10 mouse cellular contexts compared by ENCODE assay signal in the genomic region with DNA sequence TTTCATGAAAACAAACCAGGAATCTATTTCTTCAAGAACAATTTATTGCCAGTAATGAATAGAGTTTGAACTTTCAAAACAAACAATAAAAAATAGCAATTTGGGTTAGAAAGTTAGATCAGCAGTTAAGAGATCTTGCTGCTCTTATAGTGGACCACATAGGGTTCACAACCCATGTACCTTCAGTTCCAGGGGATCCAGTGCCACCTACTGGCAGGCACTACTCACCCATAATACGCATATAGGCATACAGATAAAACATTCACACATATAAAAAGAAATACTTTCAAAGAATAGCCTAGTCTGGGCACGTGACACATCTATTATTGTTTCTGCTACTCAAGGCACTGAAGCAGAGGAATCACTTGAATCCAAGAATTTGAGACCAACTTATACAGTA. TPM values are rescaled to one million over a fixed set of nuclear protein-coding genes. Genes with fewer than 3 reads are reported as not detected.
DNase-seq lines count a peak whose midpoint lies in the region; ATAC-seq and TF ChIP-seq lines count a peak whose summit lies in the region.
"Had no signal": no experiment of that assay in that cellular context is flagged by ENCODE, and none has a peak within 500 bp of the region (broad histone marks: within the 10 kb centered on the region; RNA-seq: fewer than 3 reads in every experiment).

No protein-coding gene starts in this region.

- WGBS in heart, postnatal 0 days, result 81% methylated on average over 2 of the region's 2 CpGs
- WGBS in embryonic facial prominence, embryonic 10.5 days, result 90% methylated on average over 2 of the region's 2 CpGs
- WGBS in liver, embryonic 14.5 days (ENCODE audit: insufficient replicate concordance), result 59% methylated on average over 2 of the region's 2 CpGs
- 87% methylated on average over 2 of the region's 2 CpGs for WGBS in midbrain, embryonic 16.5 days

- no peaks in the 10 kb centered on the region for H3K27me3 ChIP-seq in heart, postnatal 0 days (ENCODE audit: control insufficient read depth, insufficient read depth, low read length)
- no peaks in the 10 kb centered on the region for H3K27me3 ChIP-seq in MEL (ENCODE audit: control insufficient read depth in 1 of 2, insufficient read depth in 2 of 2, low read length in 2 of 2)
- no peaks in the 10 kb centered on the region for H3K27me3 ChIP-seq in embryonic facial prominence, embryonic 10.5 days (replicated peaks; ENCODE audit: low read depth, poor library complexity, severe bottlenecking)
- no peaks in the 10 kb centered on the region for H3K27me3 ChIP-seq in liver, embryonic 14.5 days (ENCODE audit: control insufficient read depth, insufficient read depth, low read length)
- H3K27me3 ChIP-seq in splenic B cell, adult 2 months (ENCODE audit: control insufficient read depth, insufficient read depth, low read length, poor library complexity, severe bottlenecking), result no peaks in the 10 kb centered on the region
- no peaks in the 10 kb centered on the region for H3K27me3 ChIP-seq in midbrain, embryonic 16.5 days (ENCODE audit: control insufficient read depth, insufficient read depth, low read depth, low read length)
- H3K27me3 ChIP-seq: embryonic facial prominence, embryonic 12.5 days; liver, embryonic 13.5 days had no signal

- no peak overlapping the region for H3K27ac ChIP-seq in heart, postnatal 0 days (ENCODE audit: low read depth)
- H3K27ac ChIP-seq in MEL (ENCODE audit: control insufficient read depth, low read depth, low read length), result peak overlapping the region; percentile 70; the same call in 1 of the 2 replicates
- no peak overlapping the region for H3K27ac ChIP-seq in embryonic facial prominence, embryonic 10.5 days (replicated peaks)
- no peak overlapping the region for H3K27ac ChIP-seq in liver, embryonic 14.5 days
- H3K27ac ChIP-seq in midbrain, embryonic 16.5 days (ENCODE audit: low read length), result no peak overlapping the region
- H3K27ac ChIP-seq: embryonic facial prominence, embryonic 12.5 days; liver, embryonic 13.5 days had no signal

- DNase-seq in heart, postnatal 0 days (ENCODE audit: low spot score), result peak; percentile 30
- no peak for DNase-seq in heart, adult 11 months
- DNase-seq in 3T3-L1 (ENCODE audit: low read depth, low spot score) (peak; percentile 72), MEL (ENCODE audit: low read depth, low spot score) (peak; percentile 73)
- DNase-seq in embryonic facial prominence, embryonic 10.5 days (ENCODE audit: low spot score), result peak; percentile 24
- peak in 1 of 3 experiments; percentile 11 for DNase-seq in liver, embryonic 14.5 days (ENCODE audit: low read depth in 3 of 3, low spot score in 3 of 3)
- peak; percentile 74 for DNase-seq in splenic B cell, adult 2 months (ENCODE audit: low read depth, low spot score)
- DNase-seq: liver, embryonic 13.5 days had no signal

- no peaks in the 10 kb centered on the region for H3K79me2 ChIP-seq in MEL (ENCODE audit: control insufficient read depth, insufficient read depth, low read length, poor library complexity)

- no peaks in the 10 kb centered on the region for H3K9me3 ChIP-seq in heart, postnatal 0 days (replicated peaks; ENCODE audit: control insufficient read depth, low read length)
- H3K9me3 ChIP-seq in MEL (replicated peaks; ENCODE audit: insufficient read depth, low read length), result no peaks in the 10 kb centered on the region
- no peaks in the 10 kb centered on the region for H3K9me3 ChIP-seq in embryonic facial prominence, embryonic 10.5 days
- no peaks in the 10 kb centered on the region for H3K9me3 ChIP-seq in liver, embryonic 14.5 days (ENCODE audit: control insufficient read depth, low read length)
- H3K9me3 ChIP-seq in midbrain, embryonic 16.5 days (replicated peaks; ENCODE audit: control insufficient read depth, low read length, poor library complexity, severe bottlenecking), result no peaks in the 10 kb centered on the region
- H3K9me3 ChIP-seq: embryonic facial prominence, embryonic 12.5 days; liver, embryonic 13.5 days had no signal

- H3K4me1 ChIP-seq in heart, postnatal 0 days (ENCODE audit: control insufficient read depth, insufficient read depth), result no peaks in the 10 kb centered on the region
- peaks cover 10 to 13% of the 10 kb centered on the region in 2 experiments for H3K4me1 ChIP-seq in MEL (ENCODE audit: control insufficient read depth in 1 of 2, insufficient read depth in 2 of 2, low read length in 2 of 2)
- no peaks in the 10 kb centered on the region for H3K4me1 ChIP-seq in embryonic facial prominence, embryonic 10.5 days
- no peaks in the 10 kb centered on the region for H3K4me1 ChIP-seq in liver, embryonic 14.5 days (replicated peaks; ENCODE audit: control insufficient read depth in 2 of 2, insufficient read depth in 2 of 2, low read length in 1 of 2)
- H3K4me1 ChIP-seq in midbrain, embryonic 16.5 days (ENCODE audit: control insufficient read depth, insufficient read depth, low read length), result no peaks in the 10 kb centered on the region
- H3K4me1 ChIP-seq: embryonic facial prominence, embryonic 12.5 days; liver, embryonic 13.5 days had no signal

- peaks cover 85% of the 10 kb centered on the region for H3K36me3 ChIP-seq in heart, postnatal 0 days (replicated peaks; ENCODE audit: control insufficient read depth, insufficient read depth, low read length)
- peaks cover 2 to 15% of the 10 kb centered on the region in 2 experiments for H3K36me3 ChIP-seq in MEL (ENCODE audit: control insufficient read depth in 1 of 2, insufficient read depth in 2 of 2, low read length in 2 of 2)
- peaks cover 80% of the 10 kb centered on the region for H3K36me3 ChIP-seq in embryonic facial prominence, embryonic 10.5 days (replicated peaks)
- H3K36me3 ChIP-seq in liver, embryonic 14.5 days (replicated peaks; ENCODE audit: control insufficient read depth, insufficient read depth, low read depth), result peaks cover 4% of the 10 kb centered on the region; the same call in 1 of the 2 replicates
- peaks cover 1% of the 10 kb centered on the region; the same call in 1 of the 2 replicates for H3K36me3 ChIP-seq in splenic B cell, adult 2 months (ENCODE audit: control insufficient read depth, insufficient read depth, low read length, poor library complexity, severe bottlenecking)
- peaks cover 26% of the 10 kb centered on the region for H3K36me3 ChIP-seq in midbrain, embryonic 16.5 days (ENCODE audit: control insufficient read depth, insufficient read depth, low read length)

- TF ChIP-seq RAD21 in MEL (IDR thresholded peaks at IDR 0.05; ENCODE audit: low read depth, low read length), result peak; percentile 82

- TF ChIP-seq CTCF in heart, postnatal 0 days (IDR thresholded peaks at IDR 0.05; ENCODE audit: low read depth), result peak; percentile 80
- TF ChIP-seq CTCF in MEL (IDR thresholded peaks at IDR 0.05 in 2 of 3, conservative IDR thresholded peaks at IDR 0.05 in 1 of 3; ENCODE audit: control insufficient read depth in 1 of 3, insufficient read depth in 1 of 3, low read depth in 2 of 3, low read length in 3 of 3, poor library complexity in 1 of 3, severe bottlenecking in 1 of 3), result peak; percentile 61 to 87 (median 71)
- peak; percentile 62 for TF ChIP-seq CTCF in liver, embryonic 14.5 days (IDR thresholded peaks at IDR 0.05; ENCODE audit: low read depth)

- no peak for TF ChIP-seq EP300 in heart, postnatal 0 days (IDR thresholded peaks at IDR 0.05; ENCODE audit: low read depth)
- peak in 1 of 2 experiments; percentile 27; a peak in 1 of 4 replicates for TF ChIP-seq EP300 in MEL (IDR thresholded peaks at IDR 0.05; ENCODE audit: low read depth in 1 of 2, low read length in 2 of 2)
- no peak for TF ChIP-seq EP300 in liver, embryonic 14.5 days (IDR thresholded peaks at IDR 0.05; ENCODE audit: low read depth)

- H3K4me2 ChIP-seq in heart, postnatal 0 days (ENCODE audit: low read depth, low read length), result no peak overlapping the region
- H3K4me2 ChIP-seq in liver, embryonic 14.5 days (ENCODE audit: low read depth), result no peak overlapping the region
- no peak overlapping the region for H3K4me2 ChIP-seq in midbrain, embryonic 16.5 days (ENCODE audit: low read length)
- H3K4me2 ChIP-seq: embryonic facial prominence, embryonic 12.5 days; liver, embryonic 13.5 days had no signal

- no peak for ATAC-seq in heart, postnatal 0 days (ENCODE audit: insufficient read depth, low read depth)
- no peak for ATAC-seq in liver, embryonic 14.5 days (ENCODE audit: insufficient read depth)
- ATAC-seq in midbrain, embryonic 16.5 days, result no peak

- no peak overlapping the region for H3K9ac ChIP-seq in heart, postnatal 0 days (replicated peaks; ENCODE audit: low read depth, low read length)
- H3K9ac ChIP-seq in MEL (ENCODE audit: control insufficient read depth, low read depth, low read length, poor library complexity, severe bottlenecking), result no peak overlapping the region
- no peak overlapping the region for H3K9ac ChIP-seq in liver, embryonic 14.5 days (replicated peaks)
- H3K9ac ChIP-seq in midbrain, embryonic 16.5 days (ENCODE audit: low read depth, low read length), result no peak overlapping the region
- H3K9ac ChIP-seq: embryonic facial prominence, embryonic 12.5 days; liver, embryonic 13.5 days had no signal

- TF ChIP-seq POLR2A in MEL (IDR thresholded peaks at IDR 0.05; ENCODE audit: control insufficient read depth in 1 of 2, insufficient read depth in 1 of 2, low read depth in 1 of 2, low read length in 2 of 2, poor library complexity in 1 of 2), result no peak

- no peak overlapping the region for H3K4me3 ChIP-seq in heart, postnatal 0 days (ENCODE audit: low read depth, low read length)
- no peak overlapping the region for H3K4me3 ChIP-seq in MEL (ENCODE audit: control insufficient read depth in 1 of 2, insufficient read depth in 1 of 2, low read depth in 2 of 2, low read length in 2 of 2)
- H3K4me3 ChIP-seq in embryonic facial prominence, embryonic 10.5 days, result no peak overlapping the region
- no peak overlapping the region for H3K4me3 ChIP-seq in liver, embryonic 14.5 days (ENCODE audit: insufficient read depth in 1 of 2, low read depth in 2 of 2, low read length in 2 of 2)
- no peak overlapping the region for H3K4me3 ChIP-seq in midbrain, embryonic 16.5 days (ENCODE audit: low read depth, low read length)
- H3K4me3 ChIP-seq: embryonic facial prominence, embryonic 12.5 days; liver, embryonic 13.5 days had no signal

TF ChIP-seq in MEL, 35 proteins besides CTCF, POLR2A, EP300 and RAD21 (continues in another document):
- TF ChIP-seq CHD1 (IDR thresholded peaks at IDR 0.05; ENCODE audit: low read depth, low read length), result no peak
- TF ChIP-seq MAFK (IDR thresholded peaks at IDR 0.05; ENCODE audit: borderline replicate concordance, low read depth, low read length), result no peak

RNA-seq across cellular contexts. Expression of a gene that starts 40.8 kb away (rescaled TPM):
- not detected in 2 replicates for total RNA-seq in heart, postnatal 0 days (2014; rRNA removed; ENCODE audit: low replicate concordance)
- 3.3 and 3.4 TPM in 2 replicates for polyA plus RNA-seq in heart, postnatal 0 days (2015; fragmentation: Nextera tagmentation; extraction: Ambion mirVana)
- 2.0 and 3.1 TPM in 2 replicates for total RNA-seq in MEL (2012; rRNA removed)
- polyA plus RNA-seq in MEL (2012; ENCODE audit: insufficient read depth in 1 of 2, insufficient read length in 2 of 2, low read depth in 1 of 2, low replicate concordance in 2 of 2, missing spikeins in 1 of 2), result 1 to 10 TPM in 1 of 2 experiments, not detected in 1; 5.5 TPM
- polyA plus RNA-seq in embryonic facial prominence, embryonic 10.5 days (2016; fragmentation: Nextera tagmentation; extraction: Ambion mirVana), result 4.7 TPM in 2 replicates
- 1.9 TPM in 2 replicates for polyA plus RNA-seq in liver, embryonic 14.5 days (2012; rRNA removed)
- 0.50 and 0.68 TPM in 2 replicates for polyA plus RNA-seq in liver, embryonic 14.5 days (2014; fragmentation: Nextera tagmentation; extraction: Ambion mirVana)
- 13.4 and 19.4 TPM in 2 replicates for polyA plus RNA-seq in midbrain, embryonic 16.5 days (2015; fragmentation: Nextera tagmentation; extraction: Ambion mirVana)
